Mouse (Mus musculus): Measurements from ENCODE around the gene Proz. TPM values are rescaled to one million over a fixed set of nuclear protein-coding genes. Genes with fewer than 3 reads are reported as not detected.
"Not testable (repeated sequence)": the region's sequence is repeated elsewhere in the genome, so short reads cannot be mapped to it uniquely, and the experiment has no call there.

The Proz gene
- polyA plus RNA-seq, 1 experiment from 2014 or later = 1.9 TPM

DNA sequence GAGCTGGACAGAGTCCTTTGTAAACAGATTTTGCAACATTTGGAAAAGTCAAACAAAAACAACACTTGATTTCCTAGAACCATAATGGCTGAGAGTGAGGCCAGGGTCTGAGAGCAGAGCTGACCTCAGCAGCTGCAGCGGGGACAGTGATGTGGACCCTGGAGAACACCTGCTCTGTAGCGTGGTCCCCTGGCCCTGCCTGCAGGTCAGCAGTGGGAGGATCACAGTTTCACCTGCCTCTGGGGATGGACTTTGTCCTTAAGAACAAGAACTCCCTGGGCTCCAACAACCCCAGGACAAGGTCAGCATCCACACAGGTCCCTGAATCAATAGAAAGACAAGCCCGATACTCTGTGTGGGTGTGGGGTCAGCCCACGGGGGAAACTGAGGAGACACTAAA, 3.4 kb upstream of the Proz start:
- no peaks in the 10 kb centered on the region for H3K9me3 ChIP-seq
- H3K4me3 ChIP-seq = no peak overlapping the region
- no peak overlapping the region for H3K27ac ChIP-seq
- 86% methylated on average over 4 of the region's 4 CpGs for WGBS
- no peaks in the 10 kb centered on the region for H3K27me3 ChIP-seq (ENCODE audit: insufficient read depth, poor library complexity, severe bottlenecking)
- no peaks in the 10 kb centered on the region for H3K36me3 ChIP-seq
- no peaks in the 10 kb centered on the region for H3K4me1 ChIP-seq
- no peak for DNase-seq (ENCODE audit: low spot score)

DNA sequence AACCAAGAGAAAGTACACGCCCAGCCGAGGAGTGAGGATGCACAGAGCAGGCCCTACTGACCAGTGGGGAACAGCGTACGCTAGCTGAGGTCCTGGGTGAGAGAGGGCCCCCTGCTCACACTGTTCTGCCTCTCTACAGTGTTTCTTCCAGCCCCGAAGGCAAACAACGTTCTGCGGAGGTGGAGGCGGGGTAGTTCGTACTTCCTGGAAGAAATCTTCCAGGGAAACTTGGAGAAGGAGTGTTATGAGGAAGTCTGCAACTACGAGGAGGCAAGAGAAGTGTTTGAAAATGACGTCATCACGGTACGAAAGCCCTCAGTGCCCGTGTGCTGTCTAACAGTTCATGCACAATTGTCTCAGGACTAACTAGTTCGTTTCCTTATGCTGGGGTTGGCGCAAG, 2.4 kb downstream of the Proz start:
- Histone ChIP-seq H3K36me3 (no peaks in the 10 kb centered on the region), H3K9me3 (no peaks in the 10 kb centered on the region), H3K27ac (no peak overlapping the region), H3K4me1 (no peaks in the 10 kb centered on the region), H3K27me3 (ENCODE audit: insufficient read depth, poor library complexity, severe bottlenecking) (0 out of 2 replicates have a peak, but pooled peaks cover 4% of the 10 kb centered on the region), H3K4me3 (no peak overlapping the region)
- 73% methylated on average over 16 of the region's 16 CpGs for WGBS
- DNase-seq (ENCODE audit: low spot score) = no peak

DNA sequence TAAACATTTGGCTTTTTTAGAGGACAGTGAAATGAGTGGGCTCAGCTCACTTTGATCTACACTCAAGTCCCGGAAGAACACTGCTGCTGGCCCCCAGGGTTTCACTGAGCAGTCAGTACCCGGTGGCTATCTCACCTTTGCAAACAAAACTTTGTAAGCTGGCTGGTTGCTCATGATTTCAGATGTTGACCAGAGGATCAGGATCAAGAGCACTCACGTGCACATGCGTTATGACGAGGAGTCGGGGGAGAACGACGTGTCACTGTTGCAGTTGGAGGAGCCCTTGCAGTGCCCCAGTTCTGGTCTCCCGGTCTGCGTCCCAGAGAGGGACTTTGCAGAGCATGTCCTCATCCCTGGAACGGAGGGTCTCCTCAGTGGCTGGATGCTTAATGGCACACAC, 12.5 kb downstream of the Proz start:
- no peaks in the 10 kb centered on the region for H3K27me3 ChIP-seq (ENCODE audit: insufficient read depth, poor library complexity, severe bottlenecking)
- H3K9me3 ChIP-seq = no peaks in the 10 kb centered on the region
- no peak overlapping the region for H3K4me3 ChIP-seq
- DNase-seq (ENCODE audit: low spot score) = no peak
- H3K4me1 ChIP-seq = no peaks in the 10 kb centered on the region
- H3K36me3 ChIP-seq = peaks cover 56% of the 10 kb centered on the region
- H3K27ac ChIP-seq = no peak overlapping the region
- 92% methylated on average over 11 of the region's 11 CpGs for WGBS

DNA sequence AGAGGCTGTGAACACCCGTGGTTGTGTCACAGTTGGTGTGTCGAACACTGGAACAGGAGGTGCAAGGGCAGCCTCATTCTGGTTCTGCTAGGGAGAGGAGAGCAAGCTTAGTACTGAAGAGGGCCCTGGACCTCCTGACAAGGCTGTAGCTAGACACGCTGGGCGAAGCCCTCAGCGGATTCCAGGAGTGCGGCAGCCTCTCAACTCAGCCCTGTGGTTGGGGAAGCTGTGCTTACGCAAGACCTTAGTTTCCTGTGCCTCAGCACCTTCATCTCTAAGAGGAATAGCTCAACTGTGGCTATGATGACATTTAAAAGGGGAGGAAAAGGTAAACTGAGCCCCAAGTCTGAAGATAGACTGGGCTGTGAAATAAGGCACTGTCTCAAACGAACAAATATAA, 14.3 kb downstream of the Proz start:
- no peak for DNase-seq (ENCODE audit: low spot score)
- 90% methylated on average over 8 of the region's 8 CpGs for WGBS
- H3K4me3 ChIP-seq = no peak overlapping the region
- no peaks in the 10 kb centered on the region for H3K27me3 ChIP-seq (ENCODE audit: insufficient read depth, poor library complexity, severe bottlenecking)
- H3K4me1 ChIP-seq = no peaks in the 10 kb centered on the region
- H3K36me3 ChIP-seq = peaks cover 73% of the 10 kb centered on the region
- H3K9me3 ChIP-seq = no peaks in the 10 kb centered on the region
- no peak overlapping the region for H3K27ac ChIP-seq

DNA sequence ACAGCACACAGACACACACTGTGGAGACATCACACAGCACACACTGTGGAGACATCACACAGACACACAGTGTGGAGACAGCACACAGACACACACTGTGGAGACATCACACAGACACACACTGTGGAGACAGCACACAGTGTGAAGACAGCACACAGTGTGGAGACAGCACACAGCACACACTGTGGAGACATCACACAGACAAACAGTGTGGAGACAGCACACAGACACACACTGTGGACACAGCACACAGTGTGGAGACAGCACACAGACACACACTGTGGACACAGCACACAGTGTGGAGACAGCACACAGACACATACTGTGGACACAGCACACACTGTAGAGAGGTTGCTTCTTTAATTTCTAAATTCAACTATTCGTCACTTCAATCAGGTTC, 14.9 kb downstream of the Proz start:
- not testable (repeated sequence) for H3K4me1 ChIP-seq; H3K27ac ChIP-seq; H3K9me3 ChIP-seq; DNase-seq (ENCODE audit: low spot score); H3K27me3 ChIP-seq (ENCODE audit: insufficient read depth, poor library complexity, severe bottlenecking); H3K4me3 ChIP-seq
- whole genome bisulfite sequencing = 100% methylated on average over 1 of the region's 1 CpGs
- H3K36me3 ChIP-seq = peaks cover 79% of the 10 kb centered on the region

DNA sequence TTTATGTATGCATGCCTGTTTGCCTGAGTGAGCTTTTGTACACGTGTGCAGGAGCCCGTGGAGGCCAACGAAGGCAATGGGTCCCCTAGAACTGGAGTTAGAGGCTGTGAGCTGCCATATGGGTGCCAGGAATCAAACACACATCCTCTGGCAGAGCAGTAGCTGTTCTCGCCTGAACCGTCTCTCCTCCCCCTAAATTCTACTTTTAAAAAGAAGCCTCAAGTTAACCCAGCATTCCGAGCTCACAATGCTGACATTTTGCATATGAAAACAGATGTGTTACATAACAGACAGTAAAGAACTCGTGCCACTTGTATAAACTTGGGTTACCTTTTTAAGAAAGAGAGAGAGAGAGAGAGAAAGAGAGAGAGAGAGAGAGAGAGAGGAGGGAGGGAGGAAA, 16.8 kb downstream of the Proz start:
- H3K4me1 ChIP-seq = no peaks in the 10 kb centered on the region
- peaks cover 98% of the 10 kb centered on the region for H3K36me3 ChIP-seq
- no peak overlapping the region for H3K4me3 ChIP-seq
- DNase-seq (ENCODE audit: low spot score) = no peak
- WGBS = 86% methylated on average over 7 of the region's 7 CpGs
- no peaks in the 10 kb centered on the region for H3K9me3 ChIP-seq
- H3K27me3 ChIP-seq (ENCODE audit: insufficient read depth, poor library complexity, severe bottlenecking) = no peaks in the 10 kb centered on the region
- H3K27ac ChIP-seq = no peak overlapping the region

DNA sequence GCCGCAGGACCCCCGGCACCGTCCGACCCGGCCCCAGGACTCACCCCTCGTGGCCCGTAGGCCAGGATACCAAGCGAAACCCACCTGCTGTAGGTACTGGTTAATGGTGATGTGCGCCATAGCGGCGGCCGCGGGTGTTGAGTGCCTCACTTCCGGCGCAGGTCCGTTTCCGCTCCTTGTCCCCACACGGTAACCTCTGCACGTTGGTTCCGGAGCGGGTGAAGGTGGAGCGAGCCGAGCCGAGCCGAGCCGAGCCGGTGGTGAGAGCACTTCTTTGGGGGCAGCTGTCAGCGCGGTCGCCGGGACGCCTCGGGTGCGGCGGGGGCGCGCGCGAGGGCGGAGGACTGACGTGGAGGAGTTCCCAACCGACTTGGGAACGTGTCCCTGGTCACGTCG, 44.0 kb downstream of the Proz start:
- peak overlapping the region; percentile 95 for H3K27ac ChIP-seq
- WGBS = under 1% methylated on average over 45 of the region's 45 CpGs
- H3K4me3 ChIP-seq = peak overlapping the region; percentile 91
- peak; percentile 96 for DNase-seq (ENCODE audit: low spot score)
- peaks cover 40% of the 10 kb centered on the region for H3K4me1 ChIP-seq
- H3K27me3 ChIP-seq (ENCODE audit: insufficient read depth, poor library complexity, severe bottlenecking) = no peaks in the 10 kb centered on the region
- no peaks in the 10 kb centered on the region for H3K9me3 ChIP-seq
- H3K36me3 ChIP-seq = peaks cover 23% of the 10 kb centered on the region; the same call in 1 of the 2 replicates

DNA sequence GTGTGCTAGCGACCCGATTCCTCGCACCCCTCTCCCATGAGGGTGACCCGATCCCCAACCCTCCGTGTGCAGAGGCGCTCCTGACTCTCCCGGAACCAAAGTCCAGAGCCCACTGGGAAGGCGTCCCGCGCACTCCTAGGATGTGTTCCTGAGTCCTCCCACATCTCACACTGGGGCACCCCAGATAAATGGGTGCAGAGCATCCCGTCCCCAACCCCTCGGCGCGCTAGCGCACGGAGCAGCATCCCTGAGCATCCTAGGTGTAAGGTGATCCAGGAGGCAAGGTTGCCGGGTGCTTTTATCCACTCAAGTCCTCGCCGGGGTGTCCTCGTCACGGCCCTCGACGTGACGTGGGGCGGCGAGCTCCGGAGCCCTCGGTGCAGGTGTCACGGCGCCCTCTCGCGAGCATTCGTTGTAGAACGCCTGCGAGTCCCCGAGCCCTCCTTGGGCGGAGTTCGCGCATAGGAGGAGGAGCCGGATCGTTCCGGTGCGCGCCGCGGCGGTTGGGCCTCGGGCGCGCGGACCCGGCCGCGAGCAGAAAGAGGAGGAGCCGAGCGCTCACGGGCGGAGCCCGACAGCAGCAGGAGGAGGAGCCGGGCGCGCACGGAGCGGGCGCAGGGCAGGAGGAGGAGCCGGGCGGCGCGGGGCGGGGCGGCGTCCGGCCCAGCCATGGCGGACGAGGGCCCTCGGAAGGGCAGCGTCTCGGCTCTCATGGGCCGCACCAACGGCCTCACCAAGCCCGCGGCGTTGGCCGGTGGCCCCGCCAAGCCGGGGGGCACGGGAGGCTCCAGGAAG, 44.6 kb downstream of the Proz start, which contains the start of the genes Pcid2 and Cul4a:
Gene Pcid2 (minus strand): TSS at position 373 of the 795 bp plus-strand sequence.
Gene Cul4a (plus strand): TSS at position 535 of the 795 bp plus-strand sequence.
- DNase-seq (ENCODE audit: low spot score) = peak; percentile 99
- Histone ChIP-seq H3K27ac (peak within 1 kb of the TSS; percentile 95), H3K36me3 (peaks cover 18% of the 10 kb centered on the region; the same call in 1 of the 2 replicates), H3K9me3 (no peaks in the 10 kb centered on the region), H3K4me3 (peak within 1 kb of the TSS; percentile 91), H3K4me1 (peaks cover 44% of the 10 kb centered on the region), H3K27me3 (ENCODE audit: insufficient read depth, poor library complexity, severe bottlenecking) (no peaks in the 10 kb centered on the region)
- under 1% methylated on average over 83 of the region's 87 CpGs for WGBS

DNA sequence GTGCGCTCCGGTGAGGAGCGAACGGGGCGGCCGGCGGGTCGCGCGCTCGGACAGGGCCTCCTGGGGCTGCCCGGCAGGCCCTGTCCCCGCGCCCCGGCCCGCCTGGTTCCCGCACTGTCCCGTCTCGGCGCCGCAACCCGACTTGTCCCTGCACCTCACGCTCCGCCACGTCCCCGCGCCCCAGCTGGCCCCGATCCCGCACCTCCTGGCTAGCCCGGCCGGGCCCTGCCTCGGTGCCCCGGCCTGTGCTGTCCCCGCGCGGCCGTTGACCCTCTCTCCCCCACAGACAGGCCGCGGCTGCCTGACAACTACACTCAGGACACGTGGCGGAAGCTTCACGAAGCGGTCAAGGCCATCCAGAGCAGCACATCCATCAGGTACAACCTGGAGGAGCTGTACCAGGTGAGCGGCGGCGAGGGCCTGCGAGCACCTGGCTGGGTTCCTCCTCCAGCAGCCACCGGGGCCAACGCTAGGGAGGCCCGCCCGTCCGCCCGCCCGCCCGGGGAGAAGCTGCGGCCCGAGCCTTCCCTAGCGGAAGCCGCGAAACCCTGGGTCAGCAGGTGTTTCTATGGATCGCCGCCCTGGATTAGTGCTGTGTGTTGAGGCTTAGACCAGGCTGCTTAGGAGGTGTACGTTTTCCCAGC, 45.3 kb downstream of the Proz start:
- Histone ChIP-seq H3K4me3 (peak overlapping the region; percentile 91), H3K9me3 (no peaks in the 10 kb centered on the region), H3K36me3 (peaks cover 18% of the 10 kb centered on the region; the same call in 1 of the 2 replicates), H3K4me1 (peaks cover 49% of the 10 kb centered on the region), H3K27ac (peak overlapping the region; percentile 95), H3K27me3 (ENCODE audit: insufficient read depth, poor library complexity, severe bottlenecking) (no peaks in the 10 kb centered on the region)
- peak; percentile 83 for DNase-seq (ENCODE audit: low spot score)
- WGBS = under 1% methylated on average over 63 of the region's 63 CpGs

DNA sequence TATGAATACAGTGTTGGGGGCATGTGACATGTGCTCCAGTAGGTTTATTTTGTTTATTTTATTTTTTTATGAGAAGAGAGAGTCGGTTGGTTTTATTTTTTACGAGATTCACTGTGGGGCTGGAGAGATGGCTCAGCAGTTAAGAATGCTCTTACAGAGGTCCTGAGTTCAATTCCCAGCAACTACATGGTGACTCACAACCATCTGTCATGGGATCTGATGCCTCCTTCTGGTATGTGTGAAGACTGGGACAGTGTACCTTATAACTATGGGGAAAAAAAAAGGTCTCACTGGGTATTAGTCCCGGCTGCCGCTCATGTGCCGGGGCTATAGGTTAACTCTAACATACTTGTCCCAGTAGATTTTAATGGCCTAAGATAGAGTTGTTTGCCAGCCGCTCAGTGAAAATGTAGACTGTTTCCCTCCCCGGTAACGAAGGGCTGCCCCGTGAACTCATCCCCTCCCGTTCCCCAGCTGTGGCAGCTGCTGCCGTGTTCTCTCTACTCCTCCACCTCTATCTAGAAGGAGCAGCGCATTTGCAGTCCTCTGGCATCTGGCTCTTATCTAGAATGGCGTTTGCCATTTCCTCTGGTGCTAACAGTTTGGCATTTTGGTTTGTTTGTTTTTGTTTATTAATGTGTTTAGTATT, 47.4 kb downstream of the Proz start:
- Histone ChIP-seq H3K4me1 (peaks cover 60% of the 10 kb centered on the region), H3K36me3 (peaks cover 10% of the 10 kb centered on the region; the same call in 1 of the 2 replicates), H3K27ac (no peak overlapping the region), H3K9me3 (no peaks in the 10 kb centered on the region), H3K27me3 (ENCODE audit: insufficient read depth, poor library complexity, severe bottlenecking) (no peaks in the 10 kb centered on the region), H3K4me3 (no peak overlapping the region)
- WGBS = 62% methylated on average over 13 of the region's 13 CpGs
- no peak for DNase-seq (ENCODE audit: low spot score)

DNA sequence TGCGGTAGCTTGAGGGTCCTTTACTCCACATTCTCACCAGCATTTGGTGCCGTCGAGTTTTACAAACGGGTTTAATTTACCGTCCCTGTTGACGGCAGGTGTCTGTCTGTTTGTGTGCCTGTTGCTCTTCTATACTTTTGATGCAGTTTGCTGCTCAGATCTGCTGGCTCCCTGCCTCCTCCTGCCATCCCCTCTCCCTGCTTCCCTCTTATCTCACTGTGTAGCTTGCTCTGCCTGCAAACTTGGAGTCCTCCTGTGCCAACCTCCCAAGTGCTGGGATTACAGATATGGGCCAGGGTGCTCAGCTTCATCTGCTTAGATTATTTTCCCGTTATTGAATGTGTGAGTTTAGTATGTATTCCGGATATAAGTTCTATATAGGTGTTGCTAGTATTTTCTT, 48.3 kb downstream of the Proz start:
- Histone ChIP-seq H3K4me3 (peak overlapping the region; percentile 15; the same call in 1 of the 2 replicates), H3K27me3 (ENCODE audit: insufficient read depth, poor library complexity, severe bottlenecking) (no peaks in the 10 kb centered on the region), H3K9me3 (no peaks in the 10 kb centered on the region), H3K36me3 (peaks cover 19% of the 10 kb centered on the region), H3K27ac (0 out of 2 replicates have a peak overlapping the region, but pooled peaks have one; percentile 6), H3K4me1 (peaks cover 54% of the 10 kb centered on the region)
- DNase-seq (ENCODE audit: low spot score) = no peak
- WGBS = 78% methylated on average over 8 of the region's 8 CpGs

DNA sequence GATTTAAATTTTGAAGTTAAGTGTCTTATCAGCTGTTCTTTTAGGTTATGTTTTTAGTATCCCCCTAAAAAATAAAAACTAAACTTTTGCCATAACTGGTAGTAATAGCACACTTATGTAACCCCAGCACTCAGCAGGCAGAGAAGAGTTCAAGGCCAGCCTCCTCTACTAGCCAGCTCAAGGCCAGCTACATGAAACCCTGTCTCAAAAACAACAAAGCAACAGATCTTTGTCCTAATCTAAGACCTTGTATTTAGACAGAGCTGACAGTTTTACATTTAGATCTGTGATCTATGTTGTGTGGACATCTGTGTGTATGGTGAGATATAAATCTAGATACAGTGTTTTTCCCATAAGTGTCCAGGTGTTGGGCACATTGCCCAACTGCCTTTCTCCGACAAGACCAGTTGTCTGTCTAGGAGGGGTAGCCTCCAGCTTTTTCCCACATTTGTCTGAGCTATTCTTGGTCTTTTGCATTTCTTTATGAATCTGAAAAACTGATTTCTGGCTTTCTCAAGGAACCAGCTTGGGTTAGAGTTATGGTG, 48.8 kb downstream of the Proz start:
- Histone ChIP-seq H3K27ac (no peak overlapping the region), H3K36me3 (peaks cover 23% of the 10 kb centered on the region), H3K27me3 (ENCODE audit: insufficient read depth, poor library complexity, severe bottlenecking) (no peaks in the 10 kb centered on the region), H3K4me1 (peaks cover 50% of the 10 kb centered on the region), H3K4me3 (no peak overlapping the region), H3K9me3 (no peaks in the 10 kb centered on the region)
- DNase-seq (ENCODE audit: low spot score) = no peak
- WGBS = 86% methylated on average over 1 of the region's 1 CpGs

Data from heart, embryonic 10.5 days (tissue).